Mouse (Mus musculus) heart, embryonic 13.5 days (tissue): ENCODE results near the gene Rmnd5a. TPM values are rescaled to one million over a fixed set of nuclear protein-coding genes. Genes with fewer than 3 reads are reported as not detected.
A peak's percentile ranks its signal among the peaks of the same experiment; 100 is the strongest.
"Not testable (repeated sequence)": the region's sequence is repeated elsewhere in the genome, so short reads cannot be mapped to it uniquely, and the experiment has no call there.

Source experiments
- ATAC-seq: fragments of 200-750 bp; cut with Nextera tagmentation; 2 replicates; pipeline ENCODE4 v1.8.0; 2017; ENCODE audit warnings: moderate TSS enrichment; ENCODE audit not compliant: insufficient number of reproducible peaks, low FRiP score, low TSS enrichment; ENCODE audit errors: extremely low read depth
- H3K27ac ChIP-seq: fragments of 300-500 bp; sonication (generic); replicated peaks from 2 replicates; pipeline ENCODE4 v1.5.1; 2015; ENCODE audit warnings: moderate library complexity, mild to moderate bottlenecking, inconsistent platforms
- H3K27me3 ChIP-seq: fragments of 300-500 bp; sonication (generic); replicated peaks from 2 replicates; pipeline ENCODE4 v1.6.1; 2015; ENCODE audit warnings: mild to moderate bottlenecking, inconsistent platforms
- H3K36me3 ChIP-seq: fragments of 300-500 bp; sonication (generic); 2 replicates; pipeline ENCODE4 v1.6.1; 2015; ENCODE audit warnings: mild to moderate bottlenecking, inconsistent platforms
- H3K4me1 ChIP-seq: fragments of 300-500 bp; sonication (generic); 2 replicates; pipeline ENCODE4 v1.6.1; 2015; ENCODE audit warnings: inconsistent platforms
- H3K4me2 ChIP-seq: fragments of 300-500 bp; sonication (generic); 2 replicates; pipeline ENCODE4 v1.6.1; 2015; ENCODE audit warnings: inconsistent platforms, mild to moderate bottlenecking, moderate library complexity
- H3K4me3 ChIP-seq: fragments of 300-500 bp; sonication (generic); 2 replicates; pipeline ENCODE4 v1.5.1; 2015; ENCODE audit warnings: moderate library complexity, mild to moderate bottlenecking, inconsistent platforms
- H3K9ac ChIP-seq: fragments of 300-500 bp; sonication (generic); 2 replicates; pipeline ENCODE4 v1.6.1; 2015; ENCODE audit warnings: inconsistent platforms, mild to moderate bottlenecking, moderate library complexity
- H3K9me3 ChIP-seq: fragments of 300-500 bp; sonication (generic); 2 replicates; pipeline ENCODE4 v1.6.1; 2016; ENCODE audit warnings: inconsistent platforms
- WGBS: fragments of 180-500 bp; shearing (Covaris S2); methylation state at CpG from one replicate; pipeline ENCODE4 v1.1.7; 2015; ENCODE audit warnings: mixed read lengths; 5-methylcytosine and 5-hydroxymethylcytosine counted together
- polyA plus RNA-seq: library from polyadenylated mRNA; unstranded; fragments of >200 nt; fragmentation: Nextera tagmentation; extraction: Ambion mirVana; gene quantifications from 2 replicates; pipeline ENCODE4 v1.2.1, GENCODE M21; 2015

Gene Rmnd5a
- polyA plus RNA-seq, 1 experiment from 2014 or later, result 6.4 TPM

DNA sequence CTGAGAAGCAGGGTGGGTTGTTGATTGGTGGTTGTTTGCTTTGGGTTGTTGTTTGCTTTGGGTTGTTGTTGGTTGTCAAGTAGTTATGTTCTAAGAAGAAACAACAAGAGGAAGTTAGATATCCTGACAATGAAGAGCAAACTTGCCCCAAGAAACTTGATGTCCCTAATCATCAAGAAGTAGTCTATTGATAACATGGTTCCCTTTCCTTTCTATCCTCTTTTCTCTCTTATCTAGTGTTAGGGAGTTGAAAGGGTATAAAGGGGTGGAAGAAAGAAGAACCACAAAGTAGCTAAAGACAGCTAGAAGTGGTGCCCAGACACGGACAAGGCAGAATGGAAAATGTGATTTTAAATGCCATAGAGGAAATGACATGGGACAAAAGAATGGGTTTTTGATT is 32.3 kb upstream of the Rmnd5a start:
- Histone ChIP-seq H3K27me3 (no peaks in the 10 kb centered on the region; the same call in 1 of the 2 replicates), H3K4me2 (no peak overlapping the region), H3K4me3 (no peak overlapping the region), H3K36me3 (no peaks in the 10 kb centered on the region), H3K9ac (no peak overlapping the region), H3K4me1 (no peaks in the 10 kb centered on the region), H3K27ac (no peak overlapping the region), H3K9me3 (no peaks in the 10 kb centered on the region)
- 24% methylated on average over 1 of the region's 1 CpGs for WGBS
- no peak for ATAC-seq

DNA sequence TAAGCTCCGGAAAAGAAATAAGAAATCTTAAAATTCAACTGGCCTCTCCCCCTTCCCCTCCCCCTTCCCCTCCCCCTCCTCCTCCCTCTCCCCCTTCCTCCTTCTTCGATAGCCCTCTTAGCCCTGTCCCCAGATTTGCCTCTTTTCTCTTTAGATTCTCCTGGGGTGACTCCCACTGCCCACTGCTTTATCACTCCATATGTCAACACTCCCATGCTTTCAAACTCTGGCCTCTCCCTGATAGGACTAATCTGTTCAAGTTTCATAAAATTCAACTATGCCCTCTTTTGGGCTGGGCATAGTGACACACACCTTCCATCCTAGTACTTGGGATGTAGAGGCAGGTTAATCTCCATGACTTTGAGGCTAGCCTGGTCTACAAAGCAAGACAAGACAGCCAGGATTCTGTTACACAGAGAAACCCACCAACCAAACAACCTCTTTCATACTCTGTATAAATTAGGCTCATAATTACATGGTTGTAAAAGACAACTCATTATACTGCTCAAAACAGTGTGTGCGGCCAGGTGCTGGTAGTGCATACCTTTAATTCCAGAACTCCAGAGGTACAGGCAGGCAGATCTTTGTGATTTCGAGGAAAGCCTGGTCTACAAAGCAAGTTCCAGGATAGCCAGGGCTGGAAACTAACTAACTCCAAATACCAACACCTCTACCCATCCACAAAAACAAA is 31.5 kb upstream of the Rmnd5a start:
- Histone ChIP-seq H3K4me3 (no peak overlapping the region), H3K27me3 (no peaks in the 10 kb centered on the region; the same call in 1 of the 2 replicates), H3K4me2 (no peak overlapping the region), H3K4me1 (no peaks in the 10 kb centered on the region), H3K36me3 (no peaks in the 10 kb centered on the region), H3K9me3 (no peaks in the 10 kb centered on the region), H3K27ac (no peak overlapping the region), H3K9ac (no peak overlapping the region)
- WGBS, result 63% methylated on average over 4 of the region's 4 CpGs
- no peak for ATAC-seq

DNA sequence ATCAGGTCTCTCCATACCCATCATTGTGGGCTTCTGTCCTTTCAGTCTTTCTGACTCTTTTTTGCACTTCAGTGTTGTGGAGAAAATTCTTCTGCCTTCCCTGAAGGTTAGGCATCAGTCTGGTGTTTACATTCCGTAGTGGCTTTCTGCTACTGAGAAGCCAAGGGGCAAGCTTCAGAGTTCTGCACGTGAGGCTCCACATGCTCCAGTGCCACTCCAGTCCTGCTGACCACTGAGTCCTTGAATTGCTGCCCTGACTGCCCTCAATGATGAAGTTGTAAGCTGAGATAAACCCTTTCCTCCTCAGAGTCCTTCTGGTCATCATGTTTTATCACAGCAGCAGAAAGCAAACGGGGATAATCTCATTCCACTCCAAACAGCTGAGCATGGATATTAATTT is 28.9 kb upstream of the Rmnd5a start:
- Histone ChIP-seq H3K27ac (no peak overlapping the region), H3K27me3 (no peaks in the 10 kb centered on the region), H3K4me1 (no peaks in the 10 kb centered on the region), H3K9ac (no peak overlapping the region), H3K9me3 (no peaks in the 10 kb centered on the region), H3K36me3 (no peaks in the 10 kb centered on the region), H3K4me2 (no peak overlapping the region), H3K4me3 (no peak overlapping the region)
- WGBS, result 38% methylated on average over 3 of the region's 3 CpGs
- no peak for ATAC-seq

DNA sequence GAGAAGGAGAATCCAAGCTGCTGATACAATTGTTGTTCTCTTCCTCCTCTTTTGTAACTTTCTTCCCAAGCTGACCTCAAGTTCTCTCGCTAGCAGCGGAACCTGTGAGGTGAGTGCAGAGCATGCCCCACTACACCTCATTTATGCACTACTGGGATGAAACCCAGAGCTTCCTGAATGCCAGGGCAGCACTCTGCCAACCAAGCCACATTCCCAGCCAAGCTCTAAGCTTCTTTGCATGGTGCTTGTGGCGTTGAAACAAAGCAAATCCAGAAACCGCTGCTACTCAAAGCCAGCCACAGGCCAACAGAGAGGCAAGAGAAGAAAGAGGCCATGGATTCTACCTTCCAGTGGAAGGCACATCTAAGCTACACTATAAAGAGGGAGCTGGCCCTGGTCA is 27.3 kb upstream of the Rmnd5a start:
- H3K4me3 ChIP-seq, result no peak overlapping the region
- H3K4me1 ChIP-seq, result no peaks in the 10 kb centered on the region
- no peaks in the 10 kb centered on the region for H3K36me3 ChIP-seq
- H3K9me3 ChIP-seq, result no peaks in the 10 kb centered on the region
- no peak for ATAC-seq
- H3K9ac ChIP-seq, result no peak overlapping the region
- WGBS, result 63% methylated on average over 4 of the region's 4 CpGs
- H3K4me2 ChIP-seq, result no peak overlapping the region
- H3K27ac ChIP-seq, result no peak overlapping the region
- no peaks in the 10 kb centered on the region for H3K27me3 ChIP-seq

DNA sequence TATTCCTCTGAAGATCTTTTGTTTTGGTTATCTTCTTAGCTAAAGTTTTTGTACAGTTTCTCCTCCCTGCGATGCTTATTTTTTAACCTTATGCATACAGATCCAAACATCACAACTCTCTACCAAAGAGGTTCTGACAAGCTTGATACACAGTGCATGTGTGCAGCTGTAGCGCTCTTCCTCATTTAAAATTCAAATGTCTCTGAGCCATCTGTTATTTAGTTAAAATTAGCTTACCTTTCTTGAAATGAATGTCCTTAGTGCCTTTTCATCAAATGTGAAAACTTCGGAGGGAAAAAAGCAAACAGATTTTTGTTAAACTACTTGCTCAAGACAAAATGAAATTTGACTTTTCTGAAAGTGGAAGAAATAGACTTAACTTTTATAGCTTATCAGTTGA is 24.7 kb upstream of the Rmnd5a start:
- H3K4me2 ChIP-seq, result no peak overlapping the region
- WGBS, result 82% methylated on average over 3 of the region's 3 CpGs
- H3K36me3 ChIP-seq, result no peaks in the 10 kb centered on the region
- no peak for ATAC-seq
- no peak overlapping the region for H3K9ac ChIP-seq
- H3K27ac ChIP-seq, result no peak overlapping the region
- no peaks in the 10 kb centered on the region for H3K9me3 ChIP-seq
- H3K27me3 ChIP-seq, result no peaks in the 10 kb centered on the region
- no peak overlapping the region for H3K4me3 ChIP-seq
- no peaks in the 10 kb centered on the region for H3K4me1 ChIP-seq

DNA sequence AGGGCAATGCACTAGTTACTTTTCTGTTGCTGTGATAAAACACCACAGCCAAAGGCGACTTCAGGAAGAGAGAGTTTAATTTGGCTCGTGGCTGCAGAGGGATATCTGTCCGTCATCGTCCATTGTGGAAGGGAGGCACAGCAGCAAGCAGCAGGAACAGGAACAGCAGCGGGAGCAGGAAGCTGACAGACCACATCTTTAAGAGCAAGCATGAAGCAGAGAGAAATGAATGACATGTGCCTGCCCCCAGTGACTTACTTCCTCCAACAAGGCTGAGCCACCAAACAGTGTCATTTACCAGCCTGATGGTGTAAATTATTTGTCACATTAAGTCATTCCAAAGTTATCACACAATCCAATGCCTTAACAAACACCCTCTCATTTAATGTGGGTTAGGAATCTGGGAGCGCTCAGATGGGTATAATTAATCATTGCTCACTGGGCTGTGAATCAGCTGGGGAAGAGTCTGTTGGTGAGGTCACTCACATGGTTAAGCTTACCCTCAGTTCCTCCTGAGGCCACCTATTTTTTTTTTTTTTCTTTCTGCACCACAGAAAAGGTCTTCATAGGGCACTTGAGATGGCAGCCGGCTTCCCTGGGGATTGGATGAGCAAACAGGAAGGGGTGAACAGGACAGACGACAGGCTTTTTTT is 17.6 kb upstream of the Rmnd5a start:
- no peak overlapping the region for H3K4me2 ChIP-seq
- WGBS, result 57% methylated on average over 8 of the region's 8 CpGs
- no peaks in the 10 kb centered on the region for H3K36me3 ChIP-seq
- no peaks in the 10 kb centered on the region for H3K27me3 ChIP-seq
- ATAC-seq, result no peak
- no peak overlapping the region for H3K27ac ChIP-seq
- H3K4me1 ChIP-seq, result no peaks in the 10 kb centered on the region
- no peak overlapping the region for H3K9ac ChIP-seq
- H3K9me3 ChIP-seq, result no peaks in the 10 kb centered on the region
- no peak overlapping the region for H3K4me3 ChIP-seq

DNA sequence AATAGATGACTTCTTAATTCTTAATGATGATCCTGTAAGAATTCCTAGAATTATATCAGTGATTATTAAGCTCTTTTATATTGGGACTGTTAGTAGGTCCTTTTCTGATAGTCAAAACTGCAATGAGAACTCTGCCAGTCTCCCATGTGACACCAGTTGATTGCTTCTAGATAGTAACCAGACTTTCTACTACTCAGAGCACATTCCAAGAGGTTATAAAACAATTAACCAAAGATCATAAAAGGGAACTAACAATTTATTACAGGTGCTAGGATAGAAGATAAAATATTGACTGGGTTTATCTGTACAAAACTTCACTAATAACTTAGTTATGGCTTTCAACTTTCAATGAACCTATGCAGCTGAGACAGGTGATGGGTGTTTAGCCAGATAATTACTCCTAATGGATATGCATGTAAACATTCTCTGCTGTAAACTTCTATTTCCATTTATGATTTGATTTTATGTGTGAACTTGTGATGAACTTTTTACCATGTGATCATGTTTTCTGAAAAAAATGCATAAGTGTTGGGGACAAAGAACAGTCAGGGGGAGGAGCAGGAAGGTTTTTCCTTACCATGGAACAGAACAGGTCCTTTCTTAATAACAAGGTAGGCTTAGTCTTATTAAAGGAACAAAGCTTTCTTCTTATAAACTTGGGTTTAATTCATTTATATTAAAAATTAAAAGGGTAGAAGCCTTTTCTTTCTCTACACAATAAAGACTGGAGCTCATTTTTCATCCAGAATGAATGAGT is 13.7 kb upstream of the Rmnd5a start:
- not testable (repeated sequence) for H3K36me3 ChIP-seq, H3K4me3 ChIP-seq, H3K27ac ChIP-seq, H3K4me1 ChIP-seq, H3K9me3 ChIP-seq, H3K4me2 ChIP-seq, H3K27me3 ChIP-seq, ATAC-seq, H3K9ac ChIP-seq

DNA sequence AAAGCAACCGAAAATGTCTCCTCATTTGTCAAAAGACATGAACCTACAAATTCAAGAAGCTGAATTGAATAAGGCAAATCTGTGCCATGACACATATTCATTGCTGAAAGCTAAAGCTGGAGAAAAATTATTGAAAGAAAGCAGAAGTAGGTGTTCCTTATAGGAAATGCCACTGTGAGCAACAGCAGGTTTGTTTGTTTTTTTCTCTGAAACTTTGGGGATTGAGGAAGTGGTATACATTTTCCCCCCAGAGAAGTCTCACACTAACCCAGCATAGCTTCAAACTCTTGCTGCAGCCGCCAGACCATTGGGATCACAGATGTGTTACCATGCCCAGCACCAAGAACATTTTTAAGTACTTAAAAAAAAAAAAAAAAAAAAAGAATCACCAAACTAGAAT is 12.4 kb upstream of the Rmnd5a start:
- no peak overlapping the region for H3K9ac ChIP-seq
- H3K9me3 ChIP-seq, result no peaks in the 10 kb centered on the region
- 59% methylated on average over 2 of the region's 2 CpGs for WGBS
- no peak overlapping the region for H3K4me3 ChIP-seq
- H3K36me3 ChIP-seq, result no peaks in the 10 kb centered on the region
- no peak for ATAC-seq
- no peaks in the 10 kb centered on the region for H3K4me1 ChIP-seq
- no peak overlapping the region for H3K4me2 ChIP-seq
- H3K27me3 ChIP-seq, result no peaks in the 10 kb centered on the region
- H3K27ac ChIP-seq, result no peak overlapping the region

DNA sequence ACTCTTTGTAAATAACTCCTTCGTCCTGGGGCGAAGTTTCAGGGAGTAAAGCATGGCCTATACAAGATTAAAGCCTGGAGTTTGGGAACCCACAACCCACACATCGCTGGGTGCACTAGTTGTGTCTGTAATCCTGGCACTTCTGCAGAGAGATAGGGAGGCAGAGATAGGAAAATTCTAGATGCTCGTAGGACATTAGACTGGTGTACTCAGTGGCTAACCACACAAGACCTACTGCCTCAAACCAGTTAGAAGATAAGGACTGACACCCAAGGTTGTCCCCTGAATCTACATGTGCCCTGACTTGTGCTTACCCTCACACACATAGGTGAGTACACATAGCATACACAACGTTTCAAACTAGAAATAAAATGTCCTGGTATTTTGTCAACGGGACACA is 5.1 kb upstream of the Rmnd5a start:
- Histone ChIP-seq H3K4me2 (no peak overlapping the region), H3K36me3 (no peaks in the 10 kb centered on the region), H3K27ac (no peak overlapping the region), H3K9me3 (no peaks in the 10 kb centered on the region), H3K27me3 (no peaks in the 10 kb centered on the region), H3K9ac (no peak overlapping the region), H3K4me1 (peaks cover 10% of the 10 kb centered on the region), H3K4me3 (no peak overlapping the region)
- 74% methylated on average over 6 of the region's 6 CpGs for WGBS
- ATAC-seq, result no peak

DNA sequence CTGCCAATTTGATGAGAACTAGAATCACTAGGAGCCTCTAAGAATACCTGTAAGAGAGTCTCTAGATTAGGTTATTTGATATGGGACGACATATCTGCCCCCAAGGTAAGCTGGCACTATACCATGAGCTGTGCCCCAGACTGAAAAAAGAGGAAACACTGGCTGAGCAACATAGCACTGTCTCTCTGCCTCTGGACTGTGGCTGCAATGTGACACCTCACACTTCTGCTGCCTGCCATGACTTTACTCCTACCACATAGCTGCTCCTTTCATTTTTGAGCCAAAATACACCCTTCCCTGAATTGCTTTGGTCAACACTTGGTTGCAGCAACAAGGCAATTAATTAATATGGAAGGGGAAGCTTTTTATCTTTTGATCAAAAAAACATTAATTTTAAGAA is 4.3 kb upstream of the Rmnd5a start:
- H3K27ac ChIP-seq, result no peak overlapping the region
- 54% methylated on average over 1 of the region's 1 CpGs for WGBS
- no peaks in the 10 kb centered on the region for H3K36me3 ChIP-seq
- no peak overlapping the region for H3K4me3 ChIP-seq
- no peak overlapping the region for H3K4me2 ChIP-seq
- H3K9ac ChIP-seq, result no peak overlapping the region
- no peak for ATAC-seq
- peaks cover 10% of the 10 kb centered on the region for H3K4me1 ChIP-seq
- H3K27me3 ChIP-seq, result no peaks in the 10 kb centered on the region
- H3K9me3 ChIP-seq, result no peaks in the 10 kb centered on the region

DNA sequence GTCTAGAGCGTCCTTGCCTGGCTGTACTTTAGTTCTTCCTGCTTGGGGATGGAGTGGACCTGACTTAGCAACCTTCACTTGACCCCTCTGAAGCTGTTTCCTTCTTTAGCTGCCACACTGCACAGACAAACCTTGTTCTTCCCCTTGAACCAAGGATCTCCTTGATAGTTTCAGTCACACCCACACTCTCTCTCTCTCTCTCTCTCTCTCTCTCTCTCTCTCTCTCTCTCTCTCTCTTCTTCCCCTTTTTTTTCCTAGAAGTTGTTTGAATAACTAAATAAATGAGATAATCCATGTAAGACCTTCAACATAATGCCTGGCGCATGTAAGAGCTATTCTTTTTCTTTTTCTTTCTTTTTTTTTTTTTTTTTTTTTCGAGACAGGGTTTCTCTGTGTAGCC is 1.7 kb upstream of the Rmnd5a start:
- Histone ChIP-seq H3K4me3 (no peak overlapping the region), H3K9ac (no peak overlapping the region), H3K27me3 (no peaks in the 10 kb centered on the region), H3K4me1 (peaks cover 29% of the 10 kb centered on the region), H3K4me2 (peak overlapping the region; percentile 79), H3K27ac (0 out of 2 replicates have a peak overlapping the region, but pooled peaks have one; percentile 97), H3K36me3 (no peaks in the 10 kb centered on the region), H3K9me3 (no peaks in the 10 kb centered on the region)
- 72% methylated on average over 3 of the region's 3 CpGs for WGBS
- no peak for ATAC-seq

DNA sequence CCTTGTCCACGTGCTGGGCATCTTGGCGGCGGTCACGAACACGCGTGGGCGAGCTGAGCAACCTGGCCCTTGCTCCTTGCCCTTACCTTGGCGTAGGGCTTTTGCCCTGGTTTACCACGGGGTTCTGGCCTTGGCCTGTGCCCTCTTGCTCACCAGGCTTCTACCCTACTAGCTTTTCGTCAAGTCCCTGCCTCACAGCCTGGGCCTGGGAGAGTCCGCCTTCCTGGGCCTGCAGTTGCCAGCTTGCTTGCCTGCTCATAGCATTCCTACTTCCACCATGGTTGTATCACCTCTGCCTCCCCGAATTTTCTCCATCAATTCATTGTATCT is 779 bp upstream of the Rmnd5a start:
- H3K4me2 ChIP-seq, result peak overlapping the region; percentile 79
- no peaks in the 10 kb centered on the region for H3K27me3 ChIP-seq
- ATAC-seq, result no peak
- H3K9ac ChIP-seq, result peak overlapping the region; percentile 82
- no peaks in the 10 kb centered on the region for H3K9me3 ChIP-seq
- 5% methylated on average over 12 of the region's 12 CpGs for WGBS
- peaks cover 38% of the 10 kb centered on the region for H3K4me1 ChIP-seq
- H3K4me3 ChIP-seq, result peak overlapping the region; percentile 87
- H3K36me3 ChIP-seq, result no peaks in the 10 kb centered on the region
- peak overlapping the region; percentile 97 for H3K27ac ChIP-seq
